Mouse (Mus musculus): ENCODE measurements around the gene Rpl5.
"Not testable (repeated sequence)": the region's sequence is repeated elsewhere in the genome, so short reads cannot be mapped to it uniquely, and the experiment has no call there.

DNA sequence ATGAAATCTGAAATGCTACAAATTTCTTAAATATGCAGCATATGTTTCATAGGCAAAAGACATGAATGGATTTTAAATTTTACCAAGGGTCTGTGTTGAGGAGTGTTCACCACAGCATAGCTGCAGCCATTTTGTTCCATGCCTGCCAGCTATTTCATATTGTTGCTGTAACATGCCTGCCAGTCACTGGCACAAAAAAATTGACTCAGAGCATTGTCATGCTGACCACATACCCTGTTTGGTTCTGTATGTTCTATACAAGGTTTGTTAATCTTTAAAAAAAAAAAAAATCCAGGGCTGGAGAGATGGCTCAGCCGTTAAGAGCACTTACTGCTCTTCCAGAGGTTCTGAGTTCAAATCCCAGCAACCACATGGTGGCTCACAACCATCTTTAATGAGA is 38.2 kb downstream of the Rpl5 start:
- TF ChIP-seq CTCF (IDR thresholded peaks at IDR 0.05; ENCODE audit: extremely low read depth, insufficient read depth, insufficient read length, insufficient replicate concordance); POLR2A (IDR thresholded peaks at IDR 0.05; ENCODE audit: low read depth, low read length): not testable (repeated sequence)

Measured in spleen, adult 2 months (tissue).